Mouse (Mus musculus) heart, adult 18-20 months (tissue): ENCODE measurements around the gene Olfr395. TPM values are rescaled to one million over a fixed set of nuclear protein-coding genes. Genes with fewer than 3 reads are reported as not detected.
"Not testable (repeated sequence)": the region's sequence is repeated elsewhere in the genome, so short reads cannot be mapped to it uniquely, and the experiment has no call there.

Experiments
- DNase-seq, 2 experiments: peaks; one replicate each; pipeline ENCODE4 v3.0.0; 2021 to 2022; ENCODE audit warnings: mixed read lengths in 1 of 2
- long read RNA-seq, 2 experiments: library from polyadenylated mRNA; stranded (forward); transcript quantifications; one replicate each; pipeline ENCODE4 v2.0.0; 2021
- total RNA-seq, 2 experiments: library from RNA; stranded (reverse); gene quantifications; 2 replicates each; pipeline ENCODE4 v1.2.3; 2021

Gene Olfr395
- total RNA-seq, result not detected
- long read RNA-seq, experiment 1, result 0 reads
- long read RNA-seq, experiment 2, result 0 reads

DNA sequence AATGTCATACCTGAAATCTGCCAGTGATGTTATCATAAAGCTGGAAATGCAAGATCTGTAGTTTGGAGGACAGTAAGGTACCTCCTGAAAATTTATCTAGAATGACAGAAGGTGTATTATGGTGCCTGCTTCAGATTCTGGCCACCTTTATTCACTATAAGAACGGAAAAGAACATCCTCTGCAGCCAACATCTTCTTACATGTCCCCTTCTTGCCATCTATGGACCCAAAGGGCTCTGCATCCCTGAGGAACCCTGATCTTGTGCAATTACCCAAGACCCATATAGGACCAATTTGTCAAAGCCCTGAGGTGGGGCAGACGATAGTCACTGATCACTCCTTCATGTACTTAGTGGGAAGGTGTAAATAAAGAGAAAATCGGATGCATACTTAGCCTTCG is at the start of gene Olfr395:
TSS of gene Olfr395 (minus strand) at position 101 of the 400 bp plus-strand sequence.
- DNase-seq, result not testable (repeated sequence)

DNA sequence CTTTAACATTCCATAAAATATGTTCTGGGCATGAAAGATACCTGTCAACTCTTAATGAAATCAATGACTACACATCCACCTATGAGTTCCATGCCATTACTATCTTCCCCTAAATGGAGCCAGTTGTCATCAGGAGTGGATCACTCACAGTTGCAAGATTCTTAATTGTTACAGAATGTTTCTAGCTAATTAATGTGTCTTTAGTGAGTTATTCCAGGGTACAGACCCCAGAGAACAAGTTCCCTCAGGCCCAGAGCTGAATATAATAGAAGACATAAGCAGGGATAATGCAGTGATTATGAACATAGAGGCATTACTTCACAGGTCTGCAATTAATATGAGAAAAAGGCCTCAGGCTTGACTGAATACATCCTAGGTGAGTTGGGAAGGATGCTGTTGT is 27.3 kb upstream of the Olfr395 start, which contains the start of gene Olfr23:
TSS of gene Olfr23 (plus strand) at position 301 of the 400 bp plus-strand sequence.
- DNase-seq, result no peak

DNA sequence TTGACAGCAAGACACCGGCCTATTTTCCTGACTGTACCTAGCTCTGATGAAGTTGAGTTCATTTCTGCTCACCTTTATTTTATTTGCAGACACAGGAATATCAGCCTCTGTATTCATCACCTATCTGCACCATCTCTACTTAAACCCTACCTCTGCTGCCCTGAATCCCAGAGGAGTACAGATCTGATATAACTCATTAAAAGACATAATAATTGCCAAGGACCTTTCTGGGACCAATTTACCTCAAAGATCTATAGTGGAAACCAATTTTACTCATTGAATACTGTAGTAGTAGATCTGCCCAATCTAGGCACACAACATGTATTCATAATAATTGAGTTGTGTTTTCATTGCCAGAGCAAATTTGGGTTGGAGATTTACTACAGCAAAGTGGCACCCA is 18.4 kb downstream of the Olfr395 start, which contains the start of gene Olfr394:
TSS of gene Olfr394 (minus strand) at position 101 of the 400 bp plus-strand sequence.
- no peak for DNase-seq

Other genes starting within 250 kb of the Olfr395 start
- not detected for gene Zfp735, start 220.5 kb downstream of the Olfr395 start, total RNA-seq
- gene Olfr389, start 128.6 kb downstream of the Olfr395 start, total RNA-seq, result not detected
- gene Olfr390, start 126.3 kb downstream of the Olfr395 start, total RNA-seq, result not detected
- gene Olfr391-ps, start 106.2 kb downstream of the Olfr395 start, total RNA-seq, result not detected
- not detected for gene Olfr392, start 92.2 kb downstream of the Olfr395 start, total RNA-seq
- not detected for gene Olfr393, start 57.8 kb downstream of the Olfr395 start, total RNA-seq
- not detected for gene Olfr394, start 18.5 kb downstream of the Olfr395 start, total RNA-seq
- gene Olfr23, start 27.4 kb upstream of the Olfr395 start, total RNA-seq, result not detected
- gene Olfr397, start 51.5 kb upstream of the Olfr395 start, total RNA-seq, result not detected
- not detected for gene Olfr398, start 81.1 kb upstream of the Olfr395 start, total RNA-seq
- gene Olfr139, start 147.3 kb upstream of the Olfr395 start, total RNA-seq, result not detected
- gene Olfr399, start 147.3 kb upstream of the Olfr395 start, total RNA-seq, result not detected
- gene Zfp616, start 160.7 kb upstream of the Olfr395 start, total RNA-seq, result not detected
- gene Olfr401, start 204.4 kb upstream of the Olfr395 start, total RNA-seq, result not detected
- not detected for gene Olfr402, start 244.2 kb upstream of the Olfr395 start, total RNA-seq